Mouse (Mus musculus) liver, embryonic 14.5 days (tissue): Measurements from ENCODE around the gene Ezh1.
A peak's percentile ranks its signal among the peaks of the same experiment; 100 is the strongest.

Experiments
- CTCF ChIP-seq: IDR thresholded peaks from 2 replicates; pipeline ENCODE4 v1.5.1; 2016; ENCODE audit warnings: antibody characterized with exemption, low read depth, control low read depth
- EP300 ChIP-seq: IDR thresholded peaks from 2 replicates; pipeline ENCODE4 v1.6.1; 2016; ENCODE audit warnings: antibody characterized with exemption, low read depth

DNA sequence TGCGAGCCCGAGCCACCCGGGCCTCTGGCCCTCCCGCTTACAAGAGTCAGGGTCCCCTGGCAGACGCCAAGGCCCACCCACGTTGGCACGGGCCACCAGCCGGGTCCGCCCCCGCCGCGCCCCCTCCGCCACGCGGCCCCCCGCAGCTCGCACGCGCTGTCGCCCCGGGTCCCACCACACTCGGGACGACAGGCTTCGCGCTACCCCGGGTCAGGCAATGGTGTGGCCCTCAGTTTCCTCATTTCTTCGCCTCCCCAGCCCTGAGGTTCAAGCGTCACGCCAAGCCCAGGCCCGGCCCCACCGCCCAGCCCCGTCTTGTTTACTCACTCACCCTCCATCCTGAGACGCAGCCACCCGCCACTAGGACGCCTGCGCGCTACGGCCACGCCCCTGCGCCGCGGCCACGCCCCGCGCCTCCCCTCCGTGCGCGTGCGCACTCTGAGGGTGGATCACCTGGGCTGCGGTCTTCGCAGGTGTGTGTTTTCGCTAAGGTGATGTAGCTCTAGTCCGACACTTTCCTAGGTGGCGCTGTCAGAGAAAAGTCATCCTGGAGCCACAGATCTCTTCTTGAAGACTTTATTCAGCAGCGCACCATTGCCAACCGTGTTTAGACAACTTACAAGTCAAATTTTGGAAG lies at the start of gene Ezh1:
- TF ChIP-seq EP300 (no peak), CTCF (peak; percentile 42)
